Mouse (Mus musculus): ENCODE results near the gene Atg13.

The Atg13 gene

GRCm38 (mm10) chr2:91644021-91644420, 66.4 kb downstream of the Atg13 start:
- POLR2A ChIA-PET, result interaction anchor here in 3 of 4 experiments (0.6 to 11.8 kb wide), 18 partner anchors 7 to 444 kb away, joined by 3 to 108 read pairs (median 4); partner anchors contain the start of genes F2 (in 2 of the 3), Atg13 (in 1 of the 3) and Harbi1 (in 1 of the 3)
- CTCF ChIA-PET, result interaction anchor here in 2 of 4 experiments (0.6 to 1.0 kb wide), 4 partner anchors 8 to 893 kb away, joined by 3 to 21 read pairs (median 4); no protein-coding TSS in a partner anchor

- ChIA-PET POLR2A (interaction anchor here (0.6 to 11.8 kb wide), 19 partner anchors 6 to 1064 kb away, joined by 3 to 108 read pairs (median 5); partner anchors contain the start of genes F2 (in 2 of the 4), Ambra1 (in 1 of the 4) and Mdk (in 1 of the 4)), CTCF (interaction anchor here in 1 of 4 experiments (2.1 kb wide), 1 partner anchor 13 kb away, joined by 10 read pairs; no protein-coding TSS in a partner anchor)
Observed at GRCm38 (mm10) chr2:91642825-91643415, 67.5 kb downstream of the Atg13 start.

GRCm38 (mm10) chr2:91638931-91639330, 71.4 kb downstream of the Atg13 start:
- ChIA-PET POLR2A (interaction anchor here in 2 of 4 experiments (0.7 to 8.7 kb wide), 7 partner anchors 8 to 91 kb away, joined by 3 to 108 read pairs (median 3); partner anchors contain the start of genes Ambra1 (in 1 of the 2), Arhgap1 (in 1 of the 2) and Zfp408 (in 1 of the 2)), CTCF (interaction anchor here in 2 of 4 experiments (0.6 to 1.0 kb wide), 4 partner anchors 7 to 239 kb away, joined by 3 to 5 read pairs (median 3); no protein-coding TSS in a partner anchor)

- CTCF ChIA-PET, result interaction anchor here in 3 of 4 experiments (1.0 to 4.1 kb wide), 4 partner anchors 9 to 20 kb away, joined by 3 to 39 read pairs (median 12); partner anchors contain the start of genes Arhgap1 (in 1 of the 3) and Zfp408 (in 1 of the 3)
- POLR2A ChIA-PET, result interaction anchor here (0.6 to 10.6 kb wide), 32 partner anchors 7 to 569 kb away, joined by 3 to 108 read pairs (median 5); partner anchors contain the start of genes Arhgap1 (in 3 of the 4), Zfp408 (in 3 of the 4), Ambra1 (in 1 of the 4) and Arfgap2 (in 1 of the 4)
Observed at GRCm38 (mm10) chr2:91636727-91637338, 73.5 kb downstream of the Atg13 start.

- ChIA-PET CTCF (interaction anchor here in 3 of 4 experiments (0.8 to 4.1 kb wide), 8 partner anchors 8 to 521 kb away, joined by 3 to 39 read pairs (median 3); partner anchors contain the start of genes Arhgap1 (in 1 of the 3) and Zfp408 (in 1 of the 3)), POLR2A (interaction anchor here (0.6 to 10.6 kb wide), 38 partner anchors 8 to 399 kb away, joined by 3 to 108 read pairs (median 5); partner anchors contain the start of genes Arhgap1 (in 3 of the 4), Zfp408 (in 3 of the 4), Ambra1 (in 1 of the 4) and Arfgap2 (in 1 of the 4))
Observed at GRCm38 (mm10) chr2:91636229-91636628, 74.1 kb downstream of the Atg13 start, which contains the start of gene F2. F2 (minus strand) TSS chr2:91636414.

- POLR2A ChIA-PET, result interaction anchor here in 3 of 4 experiments (0.6 to 10.6 kb wide), 34 partner anchors 8 to 398 kb away, joined by 3 to 108 read pairs (median 5); partner anchors contain the start of genes Arhgap1 (in 3 of the 3), Ckap5 (in 3 of the 3), Zfp408 (in 3 of the 3) and Ambra1 (in 1 of the 3)
- CTCF ChIA-PET, result interaction anchor here in 3 of 4 experiments (0.7 to 4.1 kb wide), 8 partner anchors 9 to 520 kb away, joined by 3 to 39 read pairs (median 3); partner anchors contain the start of genes Arhgap1 (in 1 of the 3) and Zfp408 (in 1 of the 3)
Observed at GRCm38 (mm10) chr2:91635486-91635885, 74.9 kb downstream of the Atg13 start.

- ChIA-PET POLR2A (interaction anchor here in 3 of 4 experiments (0.6 to 10.6 kb wide), 25 partner anchors 9 to 398 kb away, joined by 3 to 108 read pairs (median 5); partner anchors contain the start of genes Arhgap1 (in 3 of the 3), Ckap5 (in 3 of the 3), Zfp408 (in 3 of the 3) and Ambra1 (in 1 of the 3)), CTCF (interaction anchor here in 3 of 4 experiments (0.7 to 4.1 kb wide), 7 partner anchors 10 to 520 kb away, joined by 3 to 39 read pairs (median 3); partner anchors contain the start of genes Arhgap1 (in 1 of the 3) and Zfp408 (in 1 of the 3))
Observed at GRCm38 (mm10) chr2:91634841-91635240, 75.5 kb downstream of the Atg13 start.

- ChIA-PET POLR2A (interaction anchor here in 3 of 4 experiments (0.6 to 10.6 kb wide), 5 partner anchors 11 to 108 kb away, joined by 3 to 108 read pairs (median 3); partner anchors contain the start of genes Arhgap1 (in 1 of the 3) and Zfp408 (in 1 of the 3)), CTCF (interaction anchor here in 1 of 4 experiments (1.2 kb wide), 1 partner anchor 12 kb away, joined by 3 read pairs; no protein-coding TSS in a partner anchor)
Observed at GRCm38 (mm10) chr2:91633334-91633977, 76.9 kb downstream of the Atg13 start.

GRCm38 (mm10) chr2:91632316-91632715, 78.1 kb downstream of the Atg13 start:
- CTCF ChIA-PET, result interaction anchor here in 1 of 4 experiments (0.6 kb wide), 1 partner anchor 35 kb away, joined by 3 read pairs; no protein-coding TSS in a partner anchor
- POLR2A ChIA-PET, result interaction anchor here in 2 of 4 experiments (0.6 to 10.6 kb wide), 4 partner anchors 12 to 368 kb away, joined by 3 to 92 read pairs (median 46); partner anchors contain the start of genes Arhgap1 (in 1 of the 2) and Zfp408 (in 1 of the 2)

GRCm38 (mm10) chr2:91631826-91632225, 78.5 kb downstream of the Atg13 start:
- ChIA-PET CTCF (interaction anchor here in 2 of 4 experiments (0.5 to 0.6 kb wide), 2 partner anchors 36 to 269 kb away, joined by 3 to 4 read pairs; no protein-coding TSS in a partner anchor), POLR2A (interaction anchor here in 3 of 4 experiments (0.6 to 10.6 kb wide), 7 partner anchors 12 to 520 kb away, joined by 3 to 92 read pairs (median 4); partner anchors contain the start of genes Arhgap1 (in 2 of the 3) and Zfp408 (in 2 of the 3))

GRCm38 (mm10) chr2:91630384-91630783, 80.0 kb downstream of the Atg13 start:
- POLR2A ChIA-PET, result interaction anchor here in 2 of 4 experiments (0.8 to 10.6 kb wide), 11 partner anchors 8 to 301 kb away, joined by 3 to 92 read pairs (median 6); partner anchors contain the start of genes Arhgap1 (in 1 of the 2) and Zfp408 (in 1 of the 2)

GRCm38 (mm10) chr2:91629682-91630081, 80.7 kb downstream of the Atg13 start:
- ChIA-PET CTCF (interaction anchor here in 3 of 4 experiments (0.6 to 2.9 kb wide), 12 partner anchors 9 to 514 kb away, joined by 3 to 16 read pairs (median 4); partner anchors contain the start of genes Arhgap1 (in 1 of the 3) and Zfp408 (in 1 of the 3)), POLR2A (interaction anchor here in 3 of 4 experiments (0.6 to 10.6 kb wide), 19 partner anchors 9 to 393 kb away, joined by 3 to 92 read pairs (median 4); partner anchors contain the start of genes Arhgap1 (in 2 of the 3), Zfp408 (in 2 of the 3), Arfgap2 (in 1 of the 3) and Ckap5 (in 1 of the 3))

More at GRCm38 (mm10) chr2:91630384-91630783, 80.0 kb downstream of the Atg13 start:
- CTCF ChIA-PET, result interaction anchor here (0.5 to 2.9 kb wide), 10 partner anchors 10 to 298 kb away, joined by 3 to 16 read pairs (median 4); partner anchors contain the start of genes Arhgap1 (in 1 of the 4) and Zfp408 (in 1 of the 4)

- ChIA-PET CTCF (interaction anchor here in 1 of 4 experiments (0.6 to 2.9 kb wide), 2 partner anchors 18 to 20 kb away, joined by 3 to 16 read pairs; no protein-coding TSS in a partner anchor), POLR2A (interaction anchor here in 3 of 4 experiments (0.6 to 10.6 kb wide), 8 partner anchors 9 to 434 kb away, joined by 3 to 92 read pairs (median 3); partner anchors contain the start of genes Arhgap1 (in 1 of the 3), Ckap5 (in 1 of the 3) and Zfp408 (in 1 of the 3))
Observed at GRCm38 (mm10) chr2:91628171-91628570, 82.2 kb downstream of the Atg13 start.

GRCm38 (mm10) chr2:91627486-91627885, 82.9 kb downstream of the Atg13 start:
- CTCF ChIA-PET, result no interaction called here
- POLR2A ChIA-PET, result interaction anchor here in 3 of 4 experiments (0.6 to 7.6 kb wide), 4 partner anchors 9 to 433 kb away, joined by 3 to 92 read pairs (median 4); partner anchors contain the start of genes Arhgap1 (in 1 of the 3) and Zfp408 (in 1 of the 3)
